Comparison of ENCODE assay signal across 18 mouse cellular contexts in the genomic region with DNA sequence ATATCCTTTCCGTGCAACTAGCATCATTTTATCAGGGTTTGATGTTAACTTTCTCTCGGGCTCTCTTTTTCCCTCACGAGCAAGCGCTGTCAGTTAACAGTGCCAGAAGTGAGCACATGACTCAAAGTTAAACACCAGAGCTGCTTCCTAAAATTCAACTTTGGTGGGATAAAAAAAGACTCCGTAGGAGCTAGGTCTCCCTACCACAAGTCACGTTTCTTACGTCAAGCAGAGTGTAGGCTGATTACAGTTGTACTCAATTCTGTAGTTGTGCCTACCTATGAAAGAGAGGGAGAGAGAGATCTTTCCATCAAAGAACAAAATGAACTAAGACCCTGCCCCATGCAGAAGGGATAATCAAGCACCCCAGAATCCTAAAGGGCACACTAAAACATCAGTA.
DNase-seq lines count a peak whose midpoint lies in the region; ATAC-seq lines count a peak whose summit lies in the region.
"Had no signal": no experiment of that assay in that cellular context is flagged by ENCODE, and none has a peak within 500 bp of the region (broad histone marks: within the 10 kb centered on the region; RNA-seq: fewer than 3 reads in every experiment).

No protein-coding gene starts in this region.

- intact Hi-C loops in heart, postnatal 36 days (cut with DNase I): no loop called here

- H3K9me3 ChIP-seq in intestine, embryonic 16.5 days (ENCODE audit: control insufficient read depth, low read length): no peaks in the 10 kb centered on the region
- H3K9me3 ChIP-seq: embryonic facial prominence, embryonic 10.5 days; embryonic facial prominence, embryonic 12.5 days; forebrain, embryonic 13.5 days; forebrain, embryonic 15.5 days had no signal

- DNase-seq in heart, adult 11 months: peak; percentile 3
- no peak for DNase-seq in heart, postnatal 36 days
- peak; percentile 20 for DNase-seq in right cerebral cortex, adult 18-20 months
- DNase-seq in right cerebral cortex, postnatal 4 days: no peak
- DNase-seq in telencephalon, adult 2 months (ENCODE audit: low read depth, low spot score): peak; percentile 71
- DNase-seq: adrenal gland, adult 2 months; adrenal gland, postnatal 10 days; adrenal gland, postnatal 25 days; cerebellum, adult 11-12 months; cerebellum, adult 2 months; cerebellum, adult 9-10 months; cerebellum, postnatal 10 days; cerebellum, postnatal 25 days had no signal

- no peak overlapping the region for H3K4me3 ChIP-seq in intestine, embryonic 16.5 days (ENCODE audit: low read length)
- H3K4me3 ChIP-seq: embryonic facial prominence, embryonic 10.5 days; embryonic facial prominence, embryonic 12.5 days; forebrain, embryonic 13.5 days; forebrain, embryonic 15.5 days had no signal

- no peak overlapping the region for H3K27ac ChIP-seq in intestine, embryonic 16.5 days (ENCODE audit: low read length)
- H3K27ac ChIP-seq: embryonic facial prominence, embryonic 10.5 days; embryonic facial prominence, embryonic 12.5 days; forebrain, embryonic 13.5 days; forebrain, embryonic 15.5 days had no signal

- WGBS in intestine, embryonic 16.5 days: 63% methylated on average over 7 of the region's 7 CpGs

- H3K9ac ChIP-seq in intestine, embryonic 16.5 days (ENCODE audit: low read depth, low read length): no peak overlapping the region
- H3K9ac ChIP-seq: embryonic facial prominence, embryonic 12.5 days; forebrain, embryonic 13.5 days; forebrain, embryonic 15.5 days had no signal

- ATAC-seq in intestine, embryonic 16.5 days: no peak
- ATAC-seq: forebrain, embryonic 13.5 days; forebrain, embryonic 15.5 days had no signal

- H3K4me2 ChIP-seq in intestine, embryonic 16.5 days (ENCODE audit: low read depth, low read length): no peak overlapping the region
- H3K4me2 ChIP-seq: embryonic facial prominence, embryonic 12.5 days; forebrain, embryonic 13.5 days; forebrain, embryonic 15.5 days had no signal

- no peaks in the 10 kb centered on the region for H3K27me3 ChIP-seq in intestine, embryonic 16.5 days (replicated peaks; ENCODE audit: control insufficient read depth, insufficient read depth, low read length)
- H3K27me3 ChIP-seq: embryonic facial prominence, embryonic 12.5 days; forebrain, embryonic 13.5 days; forebrain, embryonic 15.5 days had no signal

- H3K4me1 ChIP-seq in intestine, embryonic 16.5 days (ENCODE audit: control insufficient read depth, insufficient read depth, low read length): no peaks in the 10 kb centered on the region

- no peaks in the 10 kb centered on the region for H3K36me3 ChIP-seq in intestine, embryonic 16.5 days (ENCODE audit: control insufficient read depth, insufficient read depth, low read length)
- H3K36me3 ChIP-seq: embryonic facial prominence, embryonic 12.5 days; forebrain, embryonic 15.5 days had no signal

Comparison
In these comparisons a context has a peak if more than half of its experiments do, and no peak if none do; other contexts are left out.
1. DNase-seq: peak in heart, adult 11 months (single experiment), right cerebral cortex, adult 18-20 months (single experiment) and telencephalon, adult 2 months (single experiment); none in heart, postnatal 36 days (0 of 2) and right cerebral cortex, postnatal 4 days (single experiment).